In genomic region chr15:32281374-32281773, GRCm38 (mm10) we compare ENCODE assay signal across 12 mouse cellular contexts. TPM values are rescaled to one million over a fixed set of nuclear protein-coding genes. Genes with fewer than 3 reads are reported as not detected.
DNase-seq lines count a peak whose midpoint lies in the region; TF ChIP-seq lines count a peak whose summit lies in the region.
"Had no signal": no experiment of that assay in that cellular context is flagged by ENCODE, and none has a peak within 500 bp of the region (broad histone marks: within the 10 kb centered on the region; RNA-seq: fewer than 3 reads in every experiment).

No protein-coding gene starts in this region.

- no peak overlapping the region for H3K4me3 ChIP-seq in layer of hippocampus, adult 2 months
- H3K4me3 ChIP-seq: embryonic facial prominence, embryonic 15.5 days; liver, embryonic 12.5 days had no signal

- peak overlapping the region; percentile 64 for H3K27ac ChIP-seq in layer of hippocampus, adult 2 months
- H3K27ac ChIP-seq: embryonic facial prominence, embryonic 15.5 days; liver, embryonic 12.5 days had no signal

- intact Hi-C loops in heart, postnatal 36 days (cut with DNase I): no loop called here

- no peak for TF ChIP-seq CTCF in layer of hippocampus, adult 2 months (conservative IDR thresholded peaks at IDR 0.05)
- no peak for TF ChIP-seq CTCF in brain, embryonic 14.5 days (IDR thresholded peaks at IDR 0.05; ENCODE audit: borderline replicate concordance, extremely low read depth, insufficient read depth, insufficient read length)

- DNase-seq in heart, adult 18-20 months: peak; percentile 28 to 31
- no peak for DNase-seq in heart, postnatal 36 days
- DNase-seq in layer of hippocampus, adult 2 months (ENCODE audit: low spot score in 2 of 2): no peak
- DNase-seq in layer of hippocampus, postnatal 14 days (ENCODE audit: low spot score in 2 of 2): no peak
- peak; percentile 52 for DNase-seq in brain, embryonic 14.5 days (ENCODE audit: low read depth)
- peak; percentile 32 for DNase-seq in skeletal muscle tissue, adult 2 months (ENCODE audit: low read depth, low spot score)
- no peak for DNase-seq in thymus, postnatal 25 days
- DNase-seq: thymus, postnatal 36 days had no signal

- no peak for TF ChIP-seq POLR2A in brain, embryonic 14.5 days (IDR thresholded peaks at IDR 0.05; ENCODE audit: borderline replicate concordance, extremely low read depth, insufficient read depth, insufficient read length, poor library complexity, severe bottlenecking)

RNA-seq across cellular contexts. Expression of gene Sema5a, which starts 36.8 kb away (rescaled TPM):
- total RNA-seq in heart, adult 18-20 months (2021): 1 to 10 TPM; 4.7 to 6.9 TPM
- 10 to 100 TPM in 1 of 2 experiments, 1 to 10 TPM in 1; 9.2 to 12.6 TPM for total RNA-seq in heart, postnatal 36 days (2021)
- 10 to 100 TPM; 90.1 to 98.1 TPM for total RNA-seq in layer of hippocampus, adult 2 months (2021)
- 100 to 1,000 TPM in 1 of 2 experiments, 10 to 100 TPM in 1; 98.0 to 101 TPM for total RNA-seq in layer of hippocampus, postnatal 14 days (2021)
- polyA plus RNA-seq in brain, embryonic 14.5 days (2012; rRNA removed): 12.5 and 14.0 TPM in 2 replicates
- total RNA-seq: hematopoietic stem cell, adult 5-6 weeks had no signal
- polyA plus RNA-seq: inflammation-experienced regulatory T-cells, adult 6 months had no signal

Comparison
In these comparisons a context has a peak if more than half of its experiments do, and no peak if none do; other contexts are left out.
1. DNase-seq: peak in heart, adult 18-20 months (2 of 2), brain, embryonic 14.5 days (single experiment) and skeletal muscle tissue, adult 2 months (single experiment); none in heart, postnatal 36 days (0 of 2), layer of hippocampus, adult 2 months (0 of 2), layer of hippocampus, postnatal 14 days (0 of 2) and thymus, postnatal 25 days (single experiment).
2. RNA of gene Sema5a, which starts 36.8 kb away (total RNA-seq): 98.0 to 101 TPM in layer of hippocampus, postnatal 14 days and 90.1 to 98.1 TPM in layer of hippocampus, adult 2 months; 9.2 to 12.6 TPM in heart, postnatal 36 days and 4.7 to 6.9 TPM in heart, adult 18-20 months; every median in the first group is over 4 times any median in the second.